Mouse (Mus musculus) cerebellum, adult 8-10 months (tissue): Measurements from ENCODE around the gene Dlx4.
A peak's percentile ranks its signal among the peaks of the same experiment; 100 is the strongest.

Experiments
- DNase-seq: peaks from one replicate; pipeline ENCODE4 v3.0.0; 2022

Dlx4 gene

GRCm38 (mm10) chr11:95142258-95142657 is 3.8 kb downstream of the Dlx4 start:
- no peak for DNase-seq

GRCm38 (mm10) chr11:95139871-95140270 is 6.2 kb downstream of the Dlx4 start:
- no peak for DNase-seq

GRCm38 (mm10) chr11:95137281-95137680 is 8.8 kb downstream of the Dlx4 start:
- no peak for DNase-seq

GRCm38 (mm10) chr11:95133321-95133720 is 12.7 kb downstream of the Dlx4 start:
- no peak for DNase-seq

GRCm38 (mm10) chr11:95130668-95131252 is 15.3 kb downstream of the Dlx4 start:
- DNase-seq: no peak

- no peak for DNase-seq
Measured at GRCm38 (mm10) chr11:95128359-95128758, 17.7 kb downstream of the Dlx4 start.

- DNase-seq: no peak
Measured at GRCm38 (mm10) chr11:95126272-95127245, 19.5 kb downstream of the Dlx4 start.

- no peak for DNase-seq
Measured at GRCm38 (mm10) chr11:95125366-95125948, 20.6 kb downstream of the Dlx4 start.

- no peak for DNase-seq
Measured at GRCm38 (mm10) chr11:95122100-95122489, 24.0 kb downstream of the Dlx4 start.

- no peak for DNase-seq
Measured at GRCm38 (mm10) chr11:95121161-95122099, 24.6 kb downstream of the Dlx4 start.

GRCm38 (mm10) chr11:95120633-95121020 is 25.4 kb downstream of the Dlx4 start:
- DNase-seq: no peak

- no peak for DNase-seq
Measured at GRCm38 (mm10) chr11:95119990-95120632, 26.0 kb downstream of the Dlx4 start, which contains the start of gene Dlx3. Gene Dlx3 (plus strand): TSS chr11:95120119.

- peak; percentile 63 for DNase-seq
Measured at GRCm38 (mm10) chr11:95118505-95118904, 27.6 kb downstream of the Dlx4 start.

GRCm38 (mm10) chr11:95117030-95117429 is 29.0 kb downstream of the Dlx4 start:
- peak; percentile 67 for DNase-seq

- no peak for DNase-seq
Measured at GRCm38 (mm10) chr11:95110081-95110480, 36.0 kb downstream of the Dlx4 start.

- no peak for DNase-seq
Measured at GRCm38 (mm10) chr11:95109000-95109399, 37.1 kb downstream of the Dlx4 start.

- DNase-seq: peak; percentile 91
Measured at GRCm38 (mm10) chr11:95106440-95107236, 39.4 kb downstream of the Dlx4 start.

- DNase-seq: no peak
Measured at GRCm38 (mm10) chr11:95105274-95105874, 40.7 kb downstream of the Dlx4 start.

GRCm38 (mm10) chr11:95104266-95104665 is 41.8 kb downstream of the Dlx4 start:
- DNase-seq: no peak

- DNase-seq: no peak
Measured at GRCm38 (mm10) chr11:95102161-95102904, 43.7 kb downstream of the Dlx4 start.
